Mouse (Mus musculus) thymus, postnatal 10 days (tissue): ENCODE data around the gene Dapl1.

ENCODE experiments used
- DNase-seq, 2 experiments: peaks; one replicate each; pipeline ENCODE4 v3.0.0; 2021; ENCODE audit warnings: low spot score in 2 of 2

Dapl1 gene

GRCm38 (mm10) chr2:59471051-59471948 lies 13.2 kb upstream of the Dapl1 start:
- DNase-seq, result no peak

GRCm38 (mm10) chr2:59474336-59474735 lies 10.1 kb upstream of the Dapl1 start:
- DNase-seq, result peak in 1 of 2 experiments; percentile 15

GRCm38 (mm10) chr2:59485080-59485479 lies 627 bp downstream of the Dapl1 start:
- DNase-seq, result no peak

- no peak for DNase-seq
These were observed 1.2 kb downstream of the Dapl1 start for GRCm38 (mm10) chr2:59485657-59486056.

GRCm38 (mm10) chr2:59486196-59486845 lies 1.9 kb downstream of the Dapl1 start:
- DNase-seq, result no peak

- no peak for DNase-seq
These were observed 3.8 kb downstream of the Dapl1 start for GRCm38 (mm10) chr2:59488235-59488634.

- DNase-seq, result no peak
These were observed 5.9 kb downstream of the Dapl1 start for GRCm38 (mm10) chr2:59490353-59490752.

- no peak for DNase-seq
These were observed 9.1 kb downstream of the Dapl1 start for GRCm38 (mm10) chr2:59493445-59494085.

GRCm38 (mm10) chr2:59499146-59499545 lies 14.7 kb downstream of the Dapl1 start:
- DNase-seq, result no peak

GRCm38 (mm10) chr2:59499717-59500116 lies 15.3 kb downstream of the Dapl1 start:
- no peak for DNase-seq

- no peak for DNase-seq
These were observed 24.6 kb downstream of the Dapl1 start for GRCm38 (mm10) chr2:59509061-59509460.

- no peak for DNase-seq
These were observed 26.0 kb downstream of the Dapl1 start for GRCm38 (mm10) chr2:59510416-59510815.

- no peak for DNase-seq
These were observed 26.4 kb downstream of the Dapl1 start for GRCm38 (mm10) chr2:59510882-59511281.

- no peak for DNase-seq
These were observed 36.2 kb downstream of the Dapl1 start for GRCm38 (mm10) chr2:59520663-59521062.

GRCm38 (mm10) chr2:59522079-59522684 lies 37.7 kb downstream of the Dapl1 start:
- DNase-seq, result peak; percentile 46 to 82

- no peak for DNase-seq
These were observed 39.1 kb downstream of the Dapl1 start for GRCm38 (mm10) chr2:59523526-59523925.

GRCm38 (mm10) chr2:59526893-59527292 lies 42.4 kb downstream of the Dapl1 start:
- DNase-seq, result no peak

- no peak for DNase-seq
These were observed 45.2 kb downstream of the Dapl1 start for GRCm38 (mm10) chr2:59529574-59530080.

- DNase-seq, result no peak
These were observed 46.4 kb downstream of the Dapl1 start for GRCm38 (mm10) chr2:59530811-59531210.

- no peak for DNase-seq
These were observed 48.5 kb downstream of the Dapl1 start for GRCm38 (mm10) chr2:59532999-59533398.

- no peak for DNase-seq
These were observed 49.1 kb downstream of the Dapl1 start for GRCm38 (mm10) chr2:59533504-59533903.
